Mouse (Mus musculus) hematopoietic stem cell, adult 5-6 weeks (primary cell): Measurements from ENCODE around the gene Fxr1. TPM values are rescaled to one million over a fixed set of nuclear protein-coding genes. Genes with fewer than 3 reads are reported as not detected.
A peak's percentile ranks its signal among the peaks of the same experiment; 100 is the strongest.
"Not testable (repeated sequence)": the region's sequence is repeated elsewhere in the genome, so short reads cannot be mapped to it uniquely, and the experiment has no call there.

Source experiments
- ATAC-seq, 2 experiments: fragments of 125-278 bp in 1 of 2; replicated peaks in 1 of 2; 2 replicates each; pipeline ENCODE4 v1.8.0; 2016 to 2017; ENCODE audit warnings: inconsistent platforms in 2 of 2, mild to moderate bottlenecking in 2 of 2, moderate number of reproducible peaks in 2 of 2, low read depth in 1 of 2, moderate TSS enrichment in 1 of 2; ENCODE audit not compliant: low FRiP score in 2 of 2, poor library complexity in 2 of 2, severe bottlenecking in 2 of 2, insufficient read depth in 1 of 2, low TSS enrichment in 1 of 2
- total RNA-seq: library from RNA; stranded (forward); fragments of 172-1452, 232-1000 nt; gene quantifications from 2 replicates; pipeline ENCODE4 v1.2.3, GENCODE M21; 2017

The Fxr1 gene
- total RNA-seq: 242 and 273 TPM in 2 replicates

DNA sequence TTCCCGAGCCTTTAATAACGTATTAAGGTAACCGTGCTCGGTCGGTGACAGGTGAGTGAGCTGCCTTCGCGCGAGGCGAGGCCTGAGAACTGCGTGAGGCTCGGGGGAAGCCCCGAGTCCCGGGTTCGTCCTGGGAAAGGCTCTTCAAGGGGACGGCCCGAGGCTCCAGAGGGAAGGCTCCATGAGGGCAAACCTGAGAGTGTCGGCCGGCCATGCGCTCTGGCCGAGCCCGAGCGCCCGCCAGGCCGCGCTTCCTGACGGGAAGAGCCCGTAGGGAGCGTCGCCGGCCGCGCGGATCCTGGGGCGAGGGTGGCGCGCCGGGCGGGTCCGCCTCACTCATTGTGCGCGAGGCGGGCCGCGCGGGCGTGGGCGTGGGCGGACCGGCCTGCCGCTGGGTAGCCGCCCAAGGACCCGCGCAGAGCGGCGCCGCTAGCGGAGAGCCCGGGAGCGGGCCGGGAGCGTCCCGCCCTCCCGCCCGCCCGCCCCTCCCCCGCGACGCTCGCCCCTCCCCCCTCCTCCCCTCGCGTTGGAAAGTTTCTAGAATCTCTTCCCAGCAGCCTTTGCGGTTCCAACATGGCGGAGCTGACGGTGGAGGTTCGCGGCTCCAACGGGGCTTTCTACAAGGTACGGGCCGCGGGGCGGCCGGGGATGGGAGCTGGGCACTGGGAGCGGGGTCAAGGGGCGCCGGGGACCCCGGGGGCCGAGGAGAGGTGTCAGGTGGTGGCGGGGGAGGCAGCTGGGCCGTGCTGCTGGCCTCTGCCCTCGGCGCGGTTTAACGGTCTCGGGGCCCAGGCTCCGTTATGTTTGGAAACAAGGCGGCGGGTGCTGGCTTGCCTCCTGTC is at the start of gene Fxr1:
Gene Fxr1 (plus strand): TSS at position 404 of the 842 bp plus-strand sequence.
- peak; percentile 72 to 80 for ATAC-seq

DNA sequence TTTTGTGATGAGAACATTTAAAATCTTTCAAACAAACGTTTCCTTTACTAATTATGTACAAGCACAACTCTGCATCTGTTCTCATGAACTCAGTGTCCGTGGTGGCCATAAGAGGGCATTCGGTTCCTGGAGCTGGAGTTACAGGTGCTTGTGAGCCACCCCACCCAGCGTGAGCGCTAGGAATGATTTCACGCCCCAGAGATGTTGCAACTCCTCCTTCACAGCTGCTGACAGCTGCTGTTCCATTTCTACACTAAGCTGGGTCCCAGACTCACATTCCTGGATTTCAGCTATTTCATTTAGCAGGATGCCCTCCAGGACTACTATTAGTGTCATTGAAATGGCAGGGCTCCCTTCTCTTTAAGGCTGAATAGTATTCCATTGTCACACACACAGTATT is 40.3 kb upstream of the Fxr1 start:
- ATAC-seq: no peak

DNA sequence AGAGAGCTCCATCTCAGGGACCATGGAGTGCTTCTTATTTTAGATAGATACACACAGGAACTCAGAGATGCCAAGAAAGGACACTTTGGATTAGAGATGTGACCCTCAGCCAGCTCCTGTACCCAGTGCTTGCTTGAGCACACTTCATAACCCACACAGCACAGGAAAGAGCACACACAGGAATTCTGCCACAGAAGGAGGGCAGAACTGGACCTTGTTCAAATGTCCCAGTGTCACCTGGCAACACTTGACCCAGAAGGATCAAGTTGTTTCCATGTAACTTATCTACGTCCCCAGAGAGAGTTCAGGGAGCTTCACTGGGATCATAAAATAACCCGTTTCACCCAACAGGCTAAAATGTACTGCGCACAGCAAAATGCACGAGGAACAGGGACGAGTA is 37.0 kb upstream of the Fxr1 start:
- no peak for ATAC-seq

DNA sequence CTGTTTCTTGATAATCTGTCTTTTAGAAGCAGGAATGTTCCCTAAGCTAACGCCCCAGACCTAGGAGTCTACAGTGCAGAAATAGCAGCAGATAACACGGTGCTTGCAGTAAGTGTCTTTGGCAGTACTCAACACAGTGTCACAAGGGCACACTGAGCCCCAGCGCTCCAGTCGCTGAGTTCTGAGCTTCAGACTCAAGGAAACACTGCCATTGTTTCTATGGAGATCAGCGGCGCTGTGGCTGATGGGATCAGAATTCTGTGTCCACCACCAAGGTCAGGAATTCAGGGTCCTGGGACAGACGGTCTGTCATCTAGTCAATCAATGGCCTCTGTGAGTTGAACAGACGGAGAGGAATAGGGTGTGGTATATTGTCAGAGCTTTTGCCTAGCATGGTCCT is 30.4 kb upstream of the Fxr1 start:
- no peak for ATAC-seq

DNA sequence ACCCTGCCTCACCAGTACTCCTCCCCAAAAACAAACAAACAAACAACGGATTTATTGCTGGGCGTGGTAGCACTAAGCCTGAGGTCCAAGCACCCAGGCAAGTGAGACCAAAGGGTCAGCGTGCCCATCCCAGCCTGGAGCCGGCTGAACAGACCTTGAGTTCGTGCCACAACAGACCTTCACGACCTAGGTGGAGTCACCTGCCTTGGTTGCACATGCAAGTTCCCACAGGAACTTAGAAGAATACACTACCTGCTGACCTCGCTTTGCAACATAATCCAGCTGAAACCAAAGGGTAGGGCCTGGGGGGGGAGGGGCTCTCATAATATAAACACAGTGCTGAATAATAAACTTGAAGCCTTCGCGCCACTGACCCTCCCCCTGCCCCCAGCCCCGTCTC is 29.3 kb upstream of the Fxr1 start:
- no peak for ATAC-seq

DNA sequence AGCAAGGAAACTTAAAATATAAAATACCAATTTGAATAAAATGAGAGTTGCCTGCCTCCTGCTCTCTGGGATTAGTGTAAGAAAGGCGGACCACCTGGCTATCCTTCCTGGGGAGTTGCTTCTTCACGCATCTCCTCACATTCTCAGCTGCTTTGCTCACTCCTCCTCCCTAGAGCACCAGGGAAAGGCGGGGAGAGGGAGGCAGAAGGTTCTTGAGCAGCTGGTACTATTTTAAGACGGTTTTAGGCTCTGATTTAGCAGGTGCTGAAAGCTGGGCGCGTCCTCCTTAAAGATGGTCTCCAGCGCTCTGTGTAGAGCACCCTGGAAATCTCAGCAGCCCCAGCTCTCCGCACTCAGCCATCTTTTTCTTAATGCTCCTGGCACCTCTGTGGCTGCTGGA is 28.8 kb upstream of the Fxr1 start:
- ATAC-seq: no peak

DNA sequence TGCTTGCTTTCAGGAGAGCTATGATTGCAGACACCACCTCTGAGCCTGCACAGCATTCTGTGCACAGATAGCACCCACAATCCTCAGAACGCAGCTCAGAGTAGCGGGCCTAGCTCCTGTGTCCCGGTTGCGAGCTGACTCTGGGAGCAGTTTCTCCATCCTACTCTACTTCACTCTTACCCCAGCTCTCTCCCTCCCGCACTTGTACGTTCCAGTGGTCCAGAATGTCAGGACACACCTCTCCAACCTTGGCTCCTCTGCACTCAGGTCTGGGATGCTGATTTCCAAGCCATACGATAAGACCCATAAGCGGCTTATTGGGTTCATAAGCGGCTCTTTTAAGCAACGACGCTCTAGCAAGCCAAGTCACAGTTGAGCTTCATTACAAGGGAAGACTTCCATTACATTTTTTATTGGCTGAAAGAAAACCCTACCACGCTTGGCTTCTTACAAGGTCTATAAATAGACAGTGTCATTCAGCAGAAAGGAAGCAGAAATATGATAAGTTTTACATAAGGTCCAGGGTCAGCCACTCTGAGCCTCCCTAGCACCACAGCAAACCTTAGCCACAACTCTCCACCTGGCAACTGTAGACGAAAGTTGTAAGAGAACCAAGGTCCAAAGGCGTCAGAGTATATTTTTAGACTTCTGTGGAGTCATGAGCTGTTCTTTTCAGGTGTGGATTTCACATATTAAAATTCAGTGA is 26.2 kb upstream of the Fxr1 start:
- no peak for ATAC-seq

DNA sequence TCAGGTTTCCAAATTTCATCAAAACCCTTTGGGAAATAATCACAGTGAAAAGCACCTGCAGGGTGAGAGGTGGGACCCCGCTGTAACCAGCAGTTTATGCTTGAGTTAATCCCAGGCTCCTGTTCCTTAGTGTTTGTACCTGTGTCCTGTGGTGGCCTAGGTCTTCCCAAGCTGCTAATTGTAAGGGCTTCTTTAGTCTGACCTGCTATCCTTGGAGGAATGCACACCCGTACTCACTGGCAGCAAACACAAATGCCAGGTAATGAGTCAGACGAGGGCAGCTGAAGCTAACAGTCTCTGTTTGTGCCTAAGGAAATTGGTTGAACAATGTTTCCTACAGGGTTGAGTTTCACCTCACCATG is 25.6 kb upstream of the Fxr1 start:
- ATAC-seq: no peak

DNA sequence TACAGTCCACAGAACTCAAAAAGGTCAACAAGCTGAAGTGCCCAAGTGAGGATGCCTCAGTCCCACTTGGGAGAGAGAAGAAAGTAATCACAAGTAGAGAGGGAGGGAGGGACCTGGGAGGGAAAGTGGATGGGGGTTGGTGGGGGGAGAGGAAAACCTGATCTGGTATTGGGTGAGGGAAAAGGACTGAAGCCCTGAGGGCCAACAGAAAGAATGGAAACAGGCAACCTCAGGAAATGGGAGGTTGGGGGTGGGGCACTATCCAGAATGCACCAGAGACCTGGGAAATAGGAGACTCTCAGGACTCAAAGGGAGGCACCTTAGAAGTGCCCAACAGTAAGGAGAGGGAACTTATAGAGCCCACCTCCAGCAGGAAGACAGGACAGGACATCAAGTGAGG is 18.1 kb upstream of the Fxr1 start:
- not testable (repeated sequence) for ATAC-seq

DNA sequence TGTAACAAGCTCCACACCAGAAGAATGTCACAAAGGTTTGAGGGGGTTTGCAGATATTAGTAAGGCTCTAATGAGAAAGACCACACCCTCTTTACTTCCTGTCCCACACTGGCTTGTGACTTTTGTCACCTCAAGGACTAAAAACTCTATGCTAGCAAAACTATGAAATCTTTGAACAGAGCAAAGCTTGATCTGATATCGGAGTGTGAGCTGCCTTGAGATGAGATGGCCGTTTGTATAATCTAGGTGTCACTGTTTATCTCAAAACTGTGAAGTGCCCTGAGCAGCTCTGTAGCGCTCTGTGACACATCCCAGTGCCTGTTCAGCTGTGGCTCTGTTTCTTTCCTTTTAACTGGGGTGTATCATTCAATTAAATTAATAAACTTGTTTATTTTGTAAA is 15.9 kb upstream of the Fxr1 start:
- no peak for ATAC-seq

DNA sequence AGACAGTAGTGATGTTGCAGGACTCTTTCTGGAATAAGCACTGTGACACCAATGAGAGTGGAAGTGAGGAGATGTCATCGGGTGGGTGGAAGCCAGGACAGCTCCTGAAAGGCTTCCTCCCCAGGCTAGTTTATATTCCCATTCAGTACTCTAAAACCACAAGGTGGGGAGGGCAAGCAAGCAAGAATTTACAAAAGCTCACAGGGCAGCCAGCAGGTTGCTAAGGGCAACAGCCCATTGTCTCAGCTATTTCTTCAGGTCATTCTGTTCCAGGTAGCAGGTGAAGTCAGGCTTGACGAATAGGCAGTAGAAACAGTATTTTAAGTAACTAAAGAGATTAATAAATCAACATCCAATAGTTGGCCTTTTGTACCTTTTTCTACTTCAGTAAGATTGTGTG is 13.4 kb upstream of the Fxr1 start:
- ATAC-seq: no peak

DNA sequence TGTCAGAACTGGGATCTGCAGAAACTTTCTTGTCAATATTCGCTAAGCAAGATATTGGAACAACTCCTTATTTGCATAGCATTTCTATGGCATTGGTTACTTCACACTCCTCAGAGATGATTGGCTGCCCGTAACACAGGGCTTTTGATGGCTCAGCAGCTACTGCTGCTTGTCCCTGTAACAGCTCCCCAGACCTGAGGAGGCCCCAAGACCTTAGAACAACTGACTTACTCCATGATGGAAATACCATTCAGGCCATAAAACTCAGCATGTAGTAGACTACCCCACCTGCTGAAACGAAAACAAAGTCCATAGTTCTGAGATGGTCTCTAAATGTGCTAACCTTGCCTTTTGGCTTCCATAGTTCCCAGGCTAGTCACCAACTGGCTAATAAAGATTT is 12.9 kb upstream of the Fxr1 start:
- no peak for ATAC-seq

DNA sequence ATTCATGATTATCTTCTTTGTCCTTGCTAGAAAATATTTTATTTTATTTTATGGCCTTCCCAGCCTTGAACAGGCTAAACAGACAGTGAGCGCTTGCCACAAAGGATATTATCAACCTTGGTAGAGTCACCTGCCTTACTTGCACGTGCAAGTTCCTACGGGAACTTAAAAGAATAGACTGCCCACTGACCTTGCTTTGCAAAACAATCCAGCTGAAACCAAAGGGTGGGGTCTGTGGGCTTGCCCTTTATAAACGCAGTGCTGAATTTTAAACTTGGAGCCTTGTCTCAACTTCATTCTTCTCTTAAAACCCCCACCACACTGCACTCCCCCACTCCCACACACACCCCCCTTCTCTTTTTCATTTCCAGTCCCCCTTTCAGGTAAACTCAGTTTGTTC is 12.1 kb upstream of the Fxr1 start:
- ATAC-seq: no peak

DNA sequence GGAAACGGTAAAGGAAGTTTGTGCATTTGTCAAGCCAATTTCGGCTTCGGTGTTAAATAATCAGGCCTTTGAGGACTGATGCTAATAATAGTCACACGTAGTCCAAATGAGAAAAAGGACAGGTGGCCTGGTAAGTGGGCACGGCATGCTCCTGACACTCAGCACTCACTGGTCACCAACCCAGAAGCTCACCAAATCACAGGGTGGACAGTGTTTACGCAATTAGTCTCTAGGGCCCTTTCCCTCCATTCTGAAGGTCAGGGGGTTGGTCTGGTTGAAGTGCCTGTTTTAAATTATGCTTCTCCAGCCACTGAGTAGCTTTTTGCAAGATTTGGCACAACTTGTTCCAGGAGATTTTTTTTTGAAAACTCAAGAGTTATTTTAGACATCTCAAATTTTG is 11.6 kb upstream of the Fxr1 start:
- no peak for ATAC-seq

DNA sequence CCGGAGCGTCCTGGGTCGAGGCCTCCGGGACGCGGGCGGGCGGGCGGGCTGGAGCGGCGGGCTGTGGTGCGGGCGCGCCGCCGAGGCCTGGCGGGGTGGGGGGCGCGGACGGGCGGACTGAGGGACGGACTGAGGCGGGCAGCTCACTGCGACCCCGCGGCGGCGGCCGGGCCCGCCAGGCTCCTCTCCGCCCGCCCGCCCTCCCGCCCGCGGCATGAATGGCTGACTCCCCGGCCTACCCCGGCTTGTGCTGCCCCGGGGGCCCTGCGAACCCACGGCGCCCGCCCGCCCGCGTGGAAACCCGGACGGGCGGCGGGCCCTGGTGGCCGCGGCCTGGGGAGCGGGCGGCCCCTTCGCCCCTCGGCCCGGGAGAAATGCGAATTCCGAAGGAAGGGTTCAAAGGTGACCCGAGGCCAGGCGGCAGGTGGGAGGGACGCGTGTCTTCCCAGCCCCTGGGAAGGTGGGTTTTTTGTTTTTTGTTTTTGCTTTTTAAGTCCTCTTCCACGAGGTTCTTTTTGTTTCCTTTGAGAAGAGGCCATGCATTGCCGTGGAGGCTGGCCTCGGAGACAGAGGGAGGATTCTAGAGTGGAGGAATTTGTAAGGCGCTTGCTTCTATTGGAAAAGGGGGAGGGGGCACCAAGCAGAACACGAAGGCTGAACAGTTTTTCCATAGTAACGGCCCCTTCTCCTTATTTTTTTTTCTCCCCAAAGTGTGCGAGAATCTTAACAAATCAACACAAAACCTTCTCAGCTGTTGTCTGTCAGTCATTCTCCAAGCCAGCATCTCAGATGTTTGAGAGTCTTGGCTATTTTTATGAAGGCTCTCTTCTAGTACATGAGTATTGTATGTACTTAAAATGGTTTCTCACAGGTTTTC is 877 bp downstream of the Fxr1 start:
- no peak for ATAC-seq

DNA sequence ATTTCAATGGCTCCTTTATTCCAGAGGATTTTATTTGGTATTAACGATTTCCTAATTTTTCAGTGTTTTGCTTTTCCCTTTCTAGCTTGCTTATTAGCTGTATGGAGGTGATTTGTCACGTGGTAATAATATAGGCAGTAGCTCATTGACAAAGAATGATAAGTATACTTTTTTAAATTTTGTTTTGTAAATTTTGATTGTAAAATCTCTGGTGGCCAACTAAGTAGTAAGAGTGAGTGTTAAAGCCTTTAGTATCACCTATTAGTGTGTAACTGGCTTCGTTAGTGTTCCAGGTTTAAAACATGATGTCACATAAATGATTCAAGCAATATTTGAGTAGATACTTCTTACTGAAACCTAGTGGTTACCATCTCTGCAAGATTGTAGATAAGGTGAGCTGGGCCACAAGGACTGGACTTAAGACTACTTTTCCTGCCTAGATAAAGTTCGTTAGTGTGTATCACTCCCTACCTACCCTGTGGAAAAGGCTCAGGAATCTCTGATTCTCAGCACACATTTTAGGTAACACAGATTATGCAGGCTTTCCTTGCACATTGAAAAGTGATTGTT is 1.6 kb downstream of the Fxr1 start:
- ATAC-seq: no peak

DNA sequence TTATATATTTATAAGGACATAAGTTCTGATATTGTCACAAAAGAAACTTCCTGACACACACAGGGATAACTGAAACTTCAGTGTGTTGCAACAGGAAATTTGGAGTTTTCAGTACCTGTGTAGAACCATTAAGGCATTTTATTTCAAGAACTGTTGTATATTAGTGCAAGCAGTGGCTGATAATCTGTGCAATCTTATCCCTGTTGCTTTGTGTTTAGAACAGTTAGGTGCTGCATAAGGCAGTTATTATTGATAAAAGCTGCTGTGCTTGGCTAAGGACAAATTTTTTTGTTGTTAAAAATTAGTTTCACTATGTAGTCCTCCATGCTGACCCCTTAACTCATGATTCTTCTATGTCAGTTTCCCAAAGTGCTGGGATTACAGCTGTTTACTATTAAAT is 9.2 kb downstream of the Fxr1 start:
- no peak for ATAC-seq

DNA sequence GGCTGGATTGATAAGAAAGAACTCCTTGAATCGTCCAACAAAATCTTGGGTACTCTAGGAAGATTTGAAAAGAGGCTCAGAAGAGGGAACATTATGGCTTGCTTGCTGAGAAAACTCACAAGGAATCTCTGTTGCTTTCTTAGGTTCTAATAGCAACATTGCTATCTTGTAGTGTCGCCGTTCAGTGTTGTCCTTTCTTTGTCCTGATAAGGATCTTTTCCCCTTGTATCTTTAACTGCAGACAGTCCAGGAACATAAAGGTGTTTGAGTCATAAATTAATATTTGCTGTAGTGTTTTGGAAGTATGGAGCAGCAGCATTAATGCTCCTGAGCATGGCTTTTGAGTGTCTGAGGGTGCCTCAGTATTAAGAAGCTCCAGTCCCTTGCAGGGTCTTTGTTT is 10.9 kb downstream of the Fxr1 start:
- no peak for ATAC-seq
